Mouse (Mus musculus): ENCODE measurements around the gene Gdpd5. TPM values are rescaled to one million over a fixed set of nuclear protein-coding genes. Genes with fewer than 3 reads are reported as not detected.

Gdpd5 gene
- polyA plus RNA-seq, 1 experiment from 2014 or later, result 46.4 TPM

- no peak overlapping the region for H3K27ac ChIP-seq
- no peaks in the 10 kb centered on the region for H3K9me3 ChIP-seq
- H3K27me3 ChIP-seq, result no peaks in the 10 kb centered on the region
- 66% methylated on average over 11 of the region's 11 CpGs for WGBS
- no peak overlapping the region for H3K4me2 ChIP-seq (replicated peaks)
- peaks cover 29% of the 10 kb centered on the region for H3K4me1 ChIP-seq (replicated peaks)
- 0 out of 2 replicates have a peak, but pooled peaks have one; percentile 51 for ATAC-seq
- no peak overlapping the region for H3K4me3 ChIP-seq (replicated peaks)
- no peak overlapping the region for H3K9ac ChIP-seq (replicated peaks)
- H3K36me3 ChIP-seq, result peaks cover 51% of the 10 kb centered on the region
Measured at GRCm38 (mm10) chr7:99395908-99396616, 14.8 kb downstream of the Gdpd5 start.

- WGBS, result 79% methylated on average over 11 of the region's 11 CpGs
- no peak overlapping the region for H3K4me2 ChIP-seq (replicated peaks)
- no peak overlapping the region for H3K27ac ChIP-seq
- ATAC-seq, result no peak
- no peaks in the 10 kb centered on the region for H3K9me3 ChIP-seq
- no peak overlapping the region for H3K4me3 ChIP-seq (replicated peaks)
- H3K27me3 ChIP-seq, result no peaks in the 10 kb centered on the region
- peaks cover 40% of the 10 kb centered on the region for H3K36me3 ChIP-seq
- H3K4me1 ChIP-seq (replicated peaks), result peaks cover 31% of the 10 kb centered on the region
- H3K9ac ChIP-seq (replicated peaks), result no peak overlapping the region
Measured at GRCm38 (mm10) chr7:99396994-99397659, 15.9 kb downstream of the Gdpd5 start.

- Histone ChIP-seq H3K27ac (no peak overlapping the region), H3K4me1 (replicated peaks) (peaks cover 17% of the 10 kb centered on the region), H3K9ac (replicated peaks) (no peak overlapping the region), H3K27me3 (no peaks in the 10 kb centered on the region), H3K36me3 (peaks cover 29% of the 10 kb centered on the region), H3K9me3 (no peaks in the 10 kb centered on the region), H3K4me3 (replicated peaks) (no peak overlapping the region), H3K4me2 (replicated peaks) (no peak overlapping the region)
- 88% methylated on average over 8 of the region's 8 CpGs for WGBS
- ATAC-seq, result no peak
Measured at GRCm38 (mm10) chr7:99401373-99401772, 20.2 kb downstream of the Gdpd5 start.

GRCm38 (mm10) chr7:99402477-99402876, 21.3 kb downstream of the Gdpd5 start:
- Histone ChIP-seq H3K4me1 (replicated peaks) (peaks cover 7% of the 10 kb centered on the region), H3K4me2 (replicated peaks) (no peak overlapping the region), H3K9ac (replicated peaks) (no peak overlapping the region), H3K4me3 (replicated peaks) (no peak overlapping the region), H3K9me3 (no peaks in the 10 kb centered on the region), H3K27me3 (no peaks in the 10 kb centered on the region), H3K36me3 (peaks cover 29% of the 10 kb centered on the region), H3K27ac (no peak overlapping the region)
- 76% methylated on average over 6 of the region's 6 CpGs for WGBS
- no peak for ATAC-seq

DNA sequence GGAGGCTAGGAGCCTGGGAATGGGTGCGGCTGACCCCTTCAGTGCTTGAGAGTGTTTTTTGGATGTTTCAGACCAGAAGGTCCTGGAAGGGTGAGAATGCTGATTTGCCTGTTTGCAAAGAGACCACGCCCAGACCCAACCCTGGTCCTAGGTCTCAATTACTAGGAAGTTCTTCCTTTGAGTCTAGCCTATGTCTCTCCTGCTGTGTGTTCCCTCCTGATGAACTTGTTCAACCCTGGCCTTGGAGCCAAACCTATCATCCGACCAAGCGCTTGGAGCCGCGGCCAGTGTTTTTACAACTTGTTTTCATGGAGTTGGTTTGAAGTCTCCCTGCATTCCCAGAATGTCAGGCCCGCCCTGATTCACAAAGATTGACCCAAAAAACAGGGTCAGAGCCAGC, 22.0 kb downstream of the Gdpd5 start:
- WGBS, result 81% methylated on average over 7 of the region's 7 CpGs
- no peak overlapping the region for H3K4me2 ChIP-seq (replicated peaks)

DNA sequence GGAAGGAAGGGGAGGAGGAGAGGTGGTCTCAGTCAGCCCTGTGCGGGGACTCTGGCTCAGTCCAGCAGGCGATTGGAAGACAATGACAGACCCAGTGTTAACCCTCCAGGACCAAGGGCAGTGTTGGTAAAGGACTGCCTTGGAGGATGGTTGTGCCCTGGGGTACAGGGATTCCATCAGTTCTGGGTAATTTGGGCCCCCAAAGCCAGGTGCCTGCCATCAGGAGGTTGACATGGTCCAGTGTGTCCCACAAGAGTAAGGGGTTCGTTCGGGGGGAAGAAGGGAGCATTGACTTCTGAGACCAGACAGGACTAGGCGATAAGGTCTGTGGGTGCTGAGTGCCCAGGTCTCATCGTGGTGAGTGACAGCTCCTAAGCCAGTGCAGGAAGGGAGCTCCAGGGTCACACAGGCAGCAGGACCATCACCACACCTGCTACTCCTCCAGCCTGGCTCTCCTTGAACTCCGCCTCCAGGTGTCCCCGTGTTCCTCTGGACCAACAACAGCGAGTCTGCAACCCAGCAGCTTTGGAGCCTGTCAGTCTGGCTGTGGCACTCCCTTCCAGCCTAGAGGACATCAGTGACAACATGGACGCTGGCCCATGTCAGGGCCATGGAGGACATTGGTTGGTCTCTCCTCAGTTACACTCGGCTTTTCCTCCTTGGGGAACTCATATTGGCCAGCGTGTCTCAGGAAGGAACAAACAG, 23.0 kb downstream of the Gdpd5 start:
- Histone ChIP-seq H3K9me3 (no peaks in the 10 kb centered on the region), H3K27ac (no peak overlapping the region), H3K36me3 (peaks cover 19% of the 10 kb centered on the region), H3K27me3 (no peaks in the 10 kb centered on the region), H3K4me1 (replicated peaks) (peaks cover 4% of the 10 kb centered on the region; the same call in 1 of the 2 replicates), H3K4me2 (replicated peaks) (no peak overlapping the region), H3K9ac (replicated peaks) (no peak overlapping the region), H3K4me3 (replicated peaks) (no peak overlapping the region)
- 80% methylated on average over 12 of the region's 12 CpGs for WGBS
- ATAC-seq, result no peak

More for the DNA sequence above, 22.0 kb downstream of the Gdpd5 start:
- Histone ChIP-seq H3K4me3 (replicated peaks) (no peak overlapping the region), H3K27ac (no peak overlapping the region), H3K4me1 (replicated peaks) (peaks cover 4% of the 10 kb centered on the region; the same call in 1 of the 2 replicates), H3K9ac (replicated peaks) (no peak overlapping the region), H3K9me3 (no peaks in the 10 kb centered on the region), H3K36me3 (peaks cover 27% of the 10 kb centered on the region), H3K27me3 (no peaks in the 10 kb centered on the region)
- no peak for ATAC-seq

- H3K27me3 ChIP-seq, result no peaks in the 10 kb centered on the region
- H3K36me3 ChIP-seq, result peaks cover 11% of the 10 kb centered on the region
- ATAC-seq, result no peak
- H3K4me2 ChIP-seq (replicated peaks), result no peak overlapping the region
- H3K4me1 ChIP-seq (replicated peaks), result peaks cover 10% of the 10 kb centered on the region
- H3K9me3 ChIP-seq, result no peaks in the 10 kb centered on the region
- no peak overlapping the region for H3K9ac ChIP-seq (replicated peaks)
- 22% methylated on average over 8 of the region's 8 CpGs for WGBS
- H3K27ac ChIP-seq, result no peak overlapping the region
- H3K4me3 ChIP-seq (replicated peaks), result no peak overlapping the region
Measured at GRCm38 (mm10) chr7:99405386-99406155, 24.4 kb downstream of the Gdpd5 start.

DNA sequence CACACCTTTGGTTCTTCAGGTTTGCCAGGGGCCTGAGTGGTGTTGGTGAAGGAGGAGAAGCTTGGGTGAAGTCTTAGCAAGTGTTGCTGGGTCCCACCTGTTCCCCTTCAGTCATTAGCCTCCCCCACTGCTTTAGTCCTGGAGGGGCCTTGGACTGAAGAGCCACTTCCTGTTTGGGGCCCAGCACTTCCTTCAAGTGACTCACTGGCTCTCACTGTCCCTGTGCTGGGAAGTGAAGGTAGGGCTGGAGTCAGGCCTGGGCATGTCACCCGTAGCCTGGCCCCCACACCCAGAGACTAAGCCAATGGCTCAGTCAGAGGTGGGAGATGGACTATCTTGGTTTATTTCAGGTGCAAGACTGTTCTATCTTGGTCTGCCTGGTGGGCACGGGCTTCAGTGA, 26.4 kb downstream of the Gdpd5 start:
- peaks cover 24% of the 10 kb centered on the region for H3K36me3 ChIP-seq
- no peak overlapping the region for H3K4me3 ChIP-seq (replicated peaks)
- H3K27ac ChIP-seq, result no peak overlapping the region
- H3K9me3 ChIP-seq, result no peaks in the 10 kb centered on the region
- 92% methylated on average over 2 of the region's 2 CpGs for WGBS
- no peak for ATAC-seq
- H3K4me1 ChIP-seq (replicated peaks), result peaks cover 12% of the 10 kb centered on the region
- H3K9ac ChIP-seq (replicated peaks), result no peak overlapping the region
- no peak overlapping the region for H3K4me2 ChIP-seq (replicated peaks)
- no peaks in the 10 kb centered on the region for H3K27me3 ChIP-seq

DNA sequence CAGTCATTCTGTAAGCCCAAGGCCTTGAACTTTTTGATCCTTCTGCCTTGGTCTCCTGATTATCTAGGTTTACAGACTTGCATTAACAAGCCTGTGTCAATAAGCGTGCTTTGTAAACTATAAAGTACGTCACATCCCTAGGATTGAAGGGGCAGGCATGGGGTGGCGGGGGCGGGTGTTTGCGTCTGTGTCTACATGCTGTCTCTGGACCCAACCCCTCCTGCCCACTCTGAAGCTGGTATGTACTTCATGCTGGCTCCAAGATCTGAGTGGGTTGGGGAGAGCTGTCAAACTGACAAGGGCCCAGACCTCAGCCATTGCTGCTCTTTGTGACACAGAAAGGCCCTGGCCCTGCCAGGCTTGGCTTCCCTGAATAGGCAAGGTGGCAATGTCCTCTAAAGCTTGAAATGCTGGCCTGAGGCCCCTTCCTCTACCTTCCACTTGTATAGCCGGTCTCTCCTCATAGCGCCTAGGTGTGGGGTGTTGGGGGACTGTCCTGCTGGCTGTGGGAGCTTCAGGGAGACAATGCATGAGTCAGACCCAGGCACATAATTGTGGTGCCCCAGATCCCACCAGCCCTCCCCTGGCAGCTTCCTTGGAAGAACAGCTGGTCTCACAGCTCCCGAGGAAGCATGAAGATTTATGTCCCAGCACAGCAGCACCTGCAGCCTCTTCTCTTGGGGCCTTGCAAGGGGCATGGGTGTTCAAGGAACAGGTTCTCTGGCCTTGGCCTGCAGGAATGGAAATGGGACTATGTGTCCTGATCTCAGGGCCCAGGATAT, 28.4 kb downstream of the Gdpd5 start:
- Histone ChIP-seq H3K4me1 (replicated peaks) (peaks cover 12% of the 10 kb centered on the region), H3K9me3 (no peaks in the 10 kb centered on the region), H3K27me3 (no peaks in the 10 kb centered on the region), H3K36me3 (peaks cover 37% of the 10 kb centered on the region), H3K27ac (no peak overlapping the region), H3K4me2 (replicated peaks) (no peak overlapping the region), H3K4me3 (replicated peaks) (no peak overlapping the region), H3K9ac (replicated peaks) (no peak overlapping the region)
- 81% methylated on average over 8 of the region's 8 CpGs for WGBS
- no peak for ATAC-seq

DNA sequence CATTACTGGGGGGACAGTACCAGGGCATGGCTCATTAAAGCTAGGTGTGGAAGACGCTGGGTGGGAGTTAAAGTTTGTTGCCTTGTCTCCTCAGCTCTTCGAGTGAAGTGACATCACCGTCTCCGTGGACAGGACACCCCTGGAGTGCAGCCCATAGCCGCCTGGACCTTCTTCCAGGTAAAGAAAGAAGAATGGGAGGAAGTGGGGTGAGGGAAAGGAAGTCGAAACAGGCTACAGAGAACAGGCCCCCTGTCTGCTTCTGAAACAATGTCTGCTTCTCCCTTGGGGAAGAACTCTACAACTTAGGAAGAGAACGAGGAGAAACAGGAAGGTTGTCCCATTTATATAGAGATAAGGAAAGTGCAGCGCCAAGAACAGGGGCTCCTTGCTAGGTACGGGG, 29.1 kb downstream of the Gdpd5 start:
- no peaks in the 10 kb centered on the region for H3K27me3 ChIP-seq
- no peak overlapping the region for H3K9ac ChIP-seq (replicated peaks)
- no peak overlapping the region for H3K4me2 ChIP-seq (replicated peaks)
- H3K9me3 ChIP-seq, result no peaks in the 10 kb centered on the region
- H3K4me1 ChIP-seq (replicated peaks), result peaks cover 12% of the 10 kb centered on the region
- 92% methylated on average over 9 of the region's 9 CpGs for WGBS
- peaks cover 38% of the 10 kb centered on the region for H3K36me3 ChIP-seq
- H3K27ac ChIP-seq, result no peak overlapping the region
- no peak for ATAC-seq
- no peak overlapping the region for H3K4me3 ChIP-seq (replicated peaks)

DNA sequence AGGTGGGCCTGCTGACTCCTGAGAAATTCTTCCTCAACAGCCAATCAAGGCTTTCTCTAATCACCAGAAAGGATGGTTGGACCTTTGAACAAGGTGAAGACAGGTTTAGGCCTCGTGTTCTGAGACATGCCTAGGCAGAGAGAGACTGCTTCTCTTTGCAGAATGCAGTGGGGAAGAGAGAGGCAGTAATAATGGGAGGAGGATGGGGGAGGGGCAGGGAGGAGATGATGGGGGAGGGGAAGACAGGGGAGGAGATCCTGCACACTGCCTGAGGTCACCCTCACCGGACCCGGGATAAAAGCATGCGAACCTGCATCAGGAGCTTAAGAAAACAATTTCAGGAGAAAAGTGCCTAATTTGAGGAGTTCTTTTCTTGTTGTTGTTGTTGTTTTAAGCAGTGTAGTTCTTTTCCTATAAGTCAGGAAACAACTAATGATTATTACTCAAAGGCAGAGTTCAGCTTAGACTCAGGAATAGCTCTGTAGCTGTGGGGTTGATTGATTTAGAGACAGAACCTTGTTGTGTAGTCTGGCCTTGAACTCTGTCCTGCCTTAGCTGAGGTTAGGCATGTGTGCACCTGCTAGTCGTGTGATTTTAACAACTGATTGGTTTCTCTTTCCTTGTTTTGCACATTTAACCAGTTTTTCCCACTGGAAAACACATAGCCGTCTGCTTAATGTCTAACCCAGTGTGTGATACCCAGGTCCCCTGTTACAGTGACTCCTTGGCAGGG, 30.0 kb downstream of the Gdpd5 start:
- no peak for ATAC-seq

More for the DNA sequence above, 30.0 kb downstream of the Gdpd5 start:
- peaks cover 12% of the 10 kb centered on the region for H3K4me1 ChIP-seq (replicated peaks)
- H3K9ac ChIP-seq (replicated peaks), result no peak overlapping the region
- H3K27me3 ChIP-seq, result no peaks in the 10 kb centered on the region
- no peaks in the 10 kb centered on the region for H3K9me3 ChIP-seq
- WGBS, result 52% methylated on average over 6 of the region's 6 CpGs
- H3K27ac ChIP-seq, result no peak overlapping the region
- no peak overlapping the region for H3K4me3 ChIP-seq (replicated peaks)
- no peak overlapping the region for H3K4me2 ChIP-seq (replicated peaks)
- peaks cover 45% of the 10 kb centered on the region for H3K36me3 ChIP-seq

All from midbrain, embryonic 13.5 days (tissue).